Mouse (Mus musculus): ENCODE data around the gene Rhox12. TPM values are rescaled to one million over a fixed set of nuclear protein-coding genes. Genes with fewer than 3 reads are reported as not detected.

The Rhox12 gene
- polyA plus RNA-seq (2017; shearing (Covaris generic)): not detected

DNA sequence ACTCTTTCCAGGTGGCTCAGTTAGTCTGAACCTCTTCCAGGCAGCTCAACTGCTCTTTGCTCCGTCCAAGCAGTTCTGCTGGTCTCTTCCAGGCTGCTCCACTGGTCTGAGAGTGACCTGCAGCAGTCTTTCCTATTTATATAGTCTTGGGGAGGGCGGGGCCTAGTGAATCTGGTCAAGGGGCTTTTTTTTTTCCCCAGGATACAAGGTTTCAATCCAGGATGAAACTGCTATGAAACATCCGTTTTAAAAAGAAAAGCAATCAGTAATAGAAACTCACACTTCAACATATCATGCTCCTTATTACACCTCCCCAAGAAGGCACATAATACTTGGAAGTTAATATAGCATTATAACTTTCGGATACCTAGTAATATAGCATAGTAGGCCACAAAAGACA is at the start of gene Rhox12:
TSS of gene Rhox12 (minus strand) at position 101 of the 400 bp plus-strand sequence.
- ATAC-seq: no peak

DNA sequence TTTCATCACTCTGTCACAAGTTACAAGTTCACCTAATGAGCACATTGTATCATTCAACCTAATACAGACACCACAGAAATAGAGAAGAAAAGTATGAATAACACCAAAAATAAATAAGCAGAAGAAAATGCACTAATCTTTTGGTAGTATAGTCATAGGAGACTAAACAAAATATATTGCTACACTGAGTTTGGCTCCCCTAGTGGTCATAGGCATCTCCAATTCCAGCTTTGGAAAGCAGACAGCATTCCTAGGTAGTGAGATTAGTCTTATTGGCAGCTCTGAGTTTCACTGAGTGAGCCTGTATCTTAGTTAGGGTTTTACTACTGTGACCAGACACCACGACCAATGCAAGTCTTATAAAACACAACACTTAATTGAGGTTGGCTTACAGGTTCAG is 48.4 kb upstream of the Rhox12 start:
- ATAC-seq: no peak

DNA sequence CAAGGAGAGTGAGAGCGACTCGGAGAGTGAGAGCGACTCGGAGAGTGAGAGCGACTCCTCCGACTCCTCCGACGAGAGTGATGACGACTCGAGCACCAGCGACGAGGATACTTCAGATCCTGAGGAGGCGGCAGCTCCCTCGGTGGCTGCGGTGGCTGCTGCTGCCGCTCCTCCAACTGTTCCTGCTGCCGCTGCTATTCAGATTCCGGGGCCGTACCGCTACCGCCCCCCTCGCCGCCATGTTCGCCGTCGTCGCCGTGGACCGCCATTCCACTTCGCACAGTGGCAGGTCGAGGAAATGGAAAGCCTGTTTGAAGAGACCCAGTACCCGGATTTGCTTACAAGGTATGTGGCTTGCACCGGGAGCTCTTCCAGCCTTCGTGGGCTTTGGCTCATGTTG is 10.8 kb upstream of the Rhox12 start:
- ATAC-seq: no peak

DNA sequence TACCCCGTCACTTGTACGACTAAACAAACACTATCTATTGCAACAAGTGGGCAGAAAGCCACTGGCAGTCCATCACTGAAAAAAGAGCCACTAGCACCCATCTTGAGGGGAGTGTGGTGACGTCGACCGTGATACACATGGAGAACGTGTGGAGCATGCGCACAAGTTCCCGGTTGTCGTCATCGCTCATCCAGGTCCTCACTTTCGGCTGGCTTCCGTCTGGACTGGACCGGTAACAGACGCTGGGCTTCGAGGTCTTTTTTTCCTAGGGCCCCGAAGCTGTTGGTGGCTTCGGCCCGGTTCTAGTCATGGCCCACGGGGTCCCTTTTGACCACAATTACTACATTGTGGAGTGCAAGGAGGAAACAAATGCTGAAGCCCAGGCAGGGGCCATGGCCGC is 10.3 kb upstream of the Rhox12 start, which contains the start of gene Rhox13:
TSS of gene Rhox13 (plus strand) at position 238 of the 400 bp plus-strand sequence.
- ATAC-seq: no peak

DNA sequence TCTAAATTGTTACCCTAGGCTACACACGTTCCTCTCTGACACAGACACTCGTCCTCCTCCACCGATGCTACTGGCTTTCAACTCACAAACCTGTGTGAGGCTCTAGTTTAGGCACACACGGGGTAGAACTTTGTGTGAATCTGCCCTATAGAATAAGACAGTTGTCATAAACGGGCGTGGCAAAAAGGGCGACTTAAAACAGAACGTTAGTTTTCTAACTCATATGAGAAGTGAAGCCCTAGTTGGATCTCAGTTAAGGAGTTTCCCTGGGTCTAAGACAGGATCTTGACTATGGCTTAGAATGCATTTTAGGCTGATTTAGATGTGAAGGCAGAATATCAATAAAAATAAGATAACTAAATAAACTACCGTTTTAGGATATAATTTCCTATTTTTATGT is 25.7 kb downstream of the Rhox12 start, which contains the start of gene Rhox11:
TSS of gene Rhox11 (minus strand) at position 101 of the 400 bp plus-strand sequence.
- ATAC-seq: no peak

DNA sequence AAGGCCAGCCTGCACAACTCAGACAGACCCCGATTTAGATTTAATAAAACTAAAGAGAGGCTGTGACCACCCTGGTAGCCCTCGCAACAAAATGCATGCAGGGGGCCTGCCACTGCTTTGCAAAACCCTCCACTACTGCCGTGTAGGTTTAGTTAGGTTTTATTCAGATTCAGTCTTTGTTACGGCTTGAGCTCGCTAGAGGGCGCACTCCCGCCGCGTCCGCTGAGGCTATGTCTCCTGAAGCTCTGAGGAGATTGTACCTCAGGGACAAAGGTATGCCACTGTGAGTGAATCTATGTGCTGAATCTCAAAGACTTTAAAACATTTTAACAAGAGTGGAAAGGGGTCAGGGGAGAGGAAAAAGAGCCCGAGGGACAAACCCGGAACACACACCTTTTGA is 26.5 kb downstream of the Rhox12 start:
- no peak for ATAC-seq

DNA sequence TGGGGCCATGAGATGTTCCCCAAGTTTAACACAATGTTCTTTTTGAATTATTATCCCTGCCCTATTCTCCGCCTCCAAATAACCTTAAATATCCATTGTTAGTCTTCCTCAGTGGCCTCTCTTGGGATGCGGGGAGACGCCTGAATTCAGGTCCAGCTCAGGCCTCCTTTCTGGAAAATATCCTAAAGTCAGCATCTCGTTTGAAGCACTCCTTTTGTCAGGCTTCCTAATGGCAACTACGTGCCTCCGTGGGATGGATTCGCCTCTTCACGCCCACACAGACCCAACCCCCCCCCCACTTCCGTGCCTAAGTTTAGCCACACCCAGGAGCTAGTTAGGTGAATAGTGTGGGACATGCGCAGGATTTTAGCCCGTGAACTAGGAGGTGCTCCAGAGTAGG is 44.5 kb downstream of the Rhox12 start, which contains the start of gene Rhox10:
TSS of gene Rhox10 (plus strand) at position 301 of the 400 bp plus-strand sequence.
- no peak for ATAC-seq

DNA sequence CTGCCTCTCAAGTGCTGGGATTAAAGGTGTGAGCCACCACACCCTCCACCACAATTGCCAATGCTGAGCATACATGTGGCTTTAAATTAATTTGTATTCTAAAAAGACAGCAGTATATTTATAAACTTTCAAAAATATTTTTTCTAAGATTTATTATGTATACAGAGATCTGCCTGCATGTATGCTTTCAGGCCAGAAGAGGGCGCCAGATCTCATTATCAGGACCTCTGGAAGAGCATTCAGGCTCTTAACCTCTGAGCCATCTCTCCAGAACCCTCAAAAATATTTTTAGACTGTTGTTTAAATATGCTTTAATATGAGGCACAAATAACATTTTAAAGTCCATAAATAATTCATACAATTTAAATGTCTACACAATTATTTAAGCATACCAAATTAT is 49.2 kb downstream of the Rhox12 start:
- ATAC-seq: no peak

Other genes starting within 250 kb of the Rhox12 start
- gene Rhox8, start 232.0 kb downstream of the Rhox12 start, polyA plus RNA-seq (2017; shearing (Covaris generic)): under 1 TPM in 1 of 2 experiments, not detected in 1; 0.36 TPM
- gene Rhox7b, start 213.7 kb downstream of the Rhox12 start, polyA plus RNA-seq (2017; shearing (Covaris generic)): not detected
- gene Rhox9, start 209.1 kb downstream of the Rhox12 start, polyA plus RNA-seq (2017; shearing (Covaris generic)): not detected
- not detected for gene Btg1-ps1, start 92.1 kb downstream of the Rhox12 start, polyA plus RNA-seq (2017; shearing (Covaris generic))
- gene Btg1-ps2, start 67.8 kb downstream of the Rhox12 start, polyA plus RNA-seq (2017; shearing (Covaris generic)): not detected
- gene Rhox10, start 44.4 kb downstream of the Rhox12 start, polyA plus RNA-seq (2017; shearing (Covaris generic)): not detected
- not detected for gene Rhox11, start 25.8 kb downstream of the Rhox12 start, polyA plus RNA-seq (2017; shearing (Covaris generic))
- not detected for gene Rhox13, start 10.3 kb upstream of the Rhox12 start, polyA plus RNA-seq (2017; shearing (Covaris generic))
- gene Zbtb33, start 78.9 kb upstream of the Rhox12 start, polyA plus RNA-seq (2017; shearing (Covaris generic)): 1 to 10 TPM; 1.0 to 1.1 TPM
- gene Tmem255a, start 141.5 kb upstream of the Rhox12 start, polyA plus RNA-seq (2017; shearing (Covaris generic)): 1 to 10 TPM; 4.3 to 5.8 TPM
- not detected for gene Atp1b4, start 205.3 kb upstream of the Rhox12 start, polyA plus RNA-seq (2017; shearing (Covaris generic))